Mouse (Mus musculus): ENCODE measurements around the gene Nfil3. TPM values are rescaled to one million over a fixed set of nuclear protein-coding genes. Genes with fewer than 3 reads are reported as not detected.

Nfil3 gene
- polyA plus RNA-seq, 1 experiment from 2014 or later, result 22.5 TPM

GRCm38 (mm10) chr13:52998541-52998940 lies 17.7 kb upstream of the Nfil3 start:
- Histone ChIP-seq H3K4me2 (no peak overlapping the region), H3K27me3 (no peaks in the 10 kb centered on the region), H3K9me3 (replicated peaks) (no peaks in the 10 kb centered on the region), H3K36me3 (no peaks in the 10 kb centered on the region), H3K27ac (no peak overlapping the region), H3K9ac (no peak overlapping the region), H3K4me1 (peaks cover 7% of the 10 kb centered on the region; the same call in 1 of the 2 replicates), H3K4me3 (replicated peaks) (no peak overlapping the region)
- 69% methylated on average over 10 of the region's 10 CpGs for WGBS
- ATAC-seq (replicated peaks; ENCODE audit: low FRiP score), result no peak

GRCm38 (mm10) chr13:52997806-52998205 lies 16.9 kb upstream of the Nfil3 start:
- Histone ChIP-seq H3K4me3 (replicated peaks) (no peak overlapping the region), H3K27ac (no peak overlapping the region), H3K4me1 (peaks cover 7% of the 10 kb centered on the region; the same call in 1 of the 2 replicates), H3K4me2 (no peak overlapping the region), H3K9ac (no peak overlapping the region), H3K9me3 (replicated peaks) (no peaks in the 10 kb centered on the region), H3K36me3 (no peaks in the 10 kb centered on the region), H3K27me3 (no peaks in the 10 kb centered on the region)
- 81% methylated on average over 2 of the region's 2 CpGs for WGBS
- ATAC-seq (replicated peaks; ENCODE audit: low FRiP score), result no peak

- H3K4me3 ChIP-seq (replicated peaks), result no peak overlapping the region
- no peaks in the 10 kb centered on the region for H3K36me3 ChIP-seq
- H3K4me2 ChIP-seq, result no peak overlapping the region
- H3K27me3 ChIP-seq, result no peaks in the 10 kb centered on the region
- H3K9ac ChIP-seq, result no peak overlapping the region
- 70% methylated on average over 8 of the region's 8 CpGs for WGBS
- peaks cover 7% of the 10 kb centered on the region; the same call in 1 of the 2 replicates for H3K4me1 ChIP-seq
- H3K9me3 ChIP-seq (replicated peaks), result no peaks in the 10 kb centered on the region
- no peak overlapping the region for H3K27ac ChIP-seq
- ATAC-seq (replicated peaks; ENCODE audit: low FRiP score), result no peak
Observed at GRCm38 (mm10) chr13:52996201-52996600, 15.3 kb upstream of the Nfil3 start.

- no peaks in the 10 kb centered on the region for H3K27me3 ChIP-seq
- 52% methylated on average over 10 of the region's 10 CpGs for WGBS
- H3K4me2 ChIP-seq, result no peak overlapping the region
- no peaks in the 10 kb centered on the region for H3K36me3 ChIP-seq
- peak overlapping the region; percentile 72 for H3K27ac ChIP-seq
- H3K4me1 ChIP-seq, result peaks cover 18% of the 10 kb centered on the region
- no peaks in the 10 kb centered on the region for H3K9me3 ChIP-seq (replicated peaks)
- H3K4me3 ChIP-seq (replicated peaks), result no peak overlapping the region
- no peak; the same call in 1 of the 2 replicates for ATAC-seq (replicated peaks; ENCODE audit: low FRiP score)
- H3K9ac ChIP-seq, result no peak overlapping the region
Observed at GRCm38 (mm10) chr13:52994197-52994881, 13.5 kb upstream of the Nfil3 start.

GRCm38 (mm10) chr13:52990139-52990538 lies 9.3 kb upstream of the Nfil3 start:
- Histone ChIP-seq H3K4me3 (replicated peaks) (no peak overlapping the region), H3K27ac (no peak overlapping the region), H3K9me3 (replicated peaks) (no peaks in the 10 kb centered on the region), H3K4me1 (peaks cover 18% of the 10 kb centered on the region), H3K36me3 (no peaks in the 10 kb centered on the region), H3K4me2 (no peak overlapping the region), H3K27me3 (no peaks in the 10 kb centered on the region), H3K9ac (no peak overlapping the region)
- WGBS, result 28% methylated on average over 9 of the region's 9 CpGs
- 0 out of 2 replicates have a peak, but pooled peaks have one; percentile 20 for ATAC-seq (replicated peaks; ENCODE audit: low FRiP score)

GRCm38 (mm10) chr13:52989005-52989404 lies 8.1 kb upstream of the Nfil3 start:
- no peaks in the 10 kb centered on the region for H3K9me3 ChIP-seq (replicated peaks)
- ATAC-seq (replicated peaks; ENCODE audit: low FRiP score), result no peak
- H3K4me2 ChIP-seq, result no peak overlapping the region
- no peak overlapping the region for H3K9ac ChIP-seq
- peaks cover 11% of the 10 kb centered on the region for H3K4me1 ChIP-seq
- H3K27me3 ChIP-seq, result no peaks in the 10 kb centered on the region
- 79% methylated on average over 16 of the region's 16 CpGs for WGBS
- H3K4me3 ChIP-seq (replicated peaks), result no peak overlapping the region
- H3K36me3 ChIP-seq, result no peaks in the 10 kb centered on the region
- no peak overlapping the region for H3K27ac ChIP-seq

GRCm38 (mm10) chr13:52987880-52988279 lies 7.0 kb upstream of the Nfil3 start:
- Histone ChIP-seq H3K36me3 (no peaks in the 10 kb centered on the region), H3K4me1 (peaks cover 10% of the 10 kb centered on the region), H3K4me2 (no peak overlapping the region), H3K9ac (no peak overlapping the region), H3K27me3 (0 out of 2 replicates have a peak, but pooled peaks cover 3% of the 10 kb centered on the region), H3K9me3 (replicated peaks) (no peaks in the 10 kb centered on the region), H3K27ac (no peak overlapping the region), H3K4me3 (replicated peaks) (no peak overlapping the region)
- ATAC-seq (replicated peaks; ENCODE audit: low FRiP score), result no peak
- 71% methylated on average over 1 of the region's 1 CpGs for WGBS

GRCm38 (mm10) chr13:52986215-52986780 lies 5.4 kb upstream of the Nfil3 start:
- H3K4me1 ChIP-seq, result peaks cover 20% of the 10 kb centered on the region
- H3K4me3 ChIP-seq (replicated peaks), result no peak overlapping the region
- WGBS, result 72% methylated on average over 10 of the region's 10 CpGs
- no peaks in the 10 kb centered on the region for H3K9me3 ChIP-seq (replicated peaks)
- peaks cover 10% of the 10 kb centered on the region; the same call in 1 of the 2 replicates for H3K27me3 ChIP-seq
- no peaks in the 10 kb centered on the region for H3K36me3 ChIP-seq
- no peak overlapping the region for H3K9ac ChIP-seq
- no peak for ATAC-seq (replicated peaks; ENCODE audit: low FRiP score)
- no peak overlapping the region for H3K4me2 ChIP-seq
- H3K27ac ChIP-seq, result no peak overlapping the region

GRCm38 (mm10) chr13:52985508-52986214 lies 4.8 kb upstream of the Nfil3 start:
- H3K36me3 ChIP-seq, result no peaks in the 10 kb centered on the region
- WGBS, result 82% methylated on average over 12 of the region's 12 CpGs
- H3K27ac ChIP-seq, result no peak overlapping the region
- no peak overlapping the region for H3K4me2 ChIP-seq
- ATAC-seq (replicated peaks; ENCODE audit: low FRiP score), result no peak
- no peaks in the 10 kb centered on the region for H3K9me3 ChIP-seq (replicated peaks)
- H3K27me3 ChIP-seq, result peaks cover 10% of the 10 kb centered on the region; the same call in 1 of the 2 replicates
- H3K9ac ChIP-seq, result no peak overlapping the region
- no peak overlapping the region for H3K4me3 ChIP-seq (replicated peaks)
- peaks cover 22% of the 10 kb centered on the region for H3K4me1 ChIP-seq

- Histone ChIP-seq H3K27me3 (peaks cover 10% of the 10 kb centered on the region; the same call in 1 of the 2 replicates), H3K36me3 (no peaks in the 10 kb centered on the region), H3K9me3 (replicated peaks) (no peaks in the 10 kb centered on the region), H3K4me1 (peaks cover 26% of the 10 kb centered on the region), H3K9ac (no peak overlapping the region), H3K4me2 (peak overlapping the region; percentile 99), H3K4me3 (replicated peaks) (peak overlapping the region; percentile 96), H3K27ac (no peak overlapping the region)
- WGBS, result under 1% methylated on average over 12 of the region's 12 CpGs
- ATAC-seq (replicated peaks; ENCODE audit: low FRiP score), result no peak
Observed at GRCm38 (mm10) chr13:52982703-52983102, 1.8 kb upstream of the Nfil3 start.

- Histone ChIP-seq H3K9me3 (replicated peaks) (no peaks in the 10 kb centered on the region), H3K27me3 (peaks cover 10% of the 10 kb centered on the region; the same call in 1 of the 2 replicates), H3K4me1 (peaks cover 36% of the 10 kb centered on the region), H3K9ac (peak overlapping the region; percentile 63), H3K36me3 (no peaks in the 10 kb centered on the region), H3K4me3 (replicated peaks) (peak overlapping the region; percentile 96), H3K27ac (peak overlapping the region; percentile 64), H3K4me2 (peak overlapping the region; percentile 99)
- ATAC-seq (replicated peaks; ENCODE audit: low FRiP score), result peak; percentile 5; the same call in 1 of the 2 replicates
- under 1% methylated on average over 51 of the region's 51 CpGs for WGBS
Observed at GRCm38 (mm10) chr13:52981441-52982281, 788 bp upstream of the Nfil3 start.

All from kidney, embryonic 15.5 days (tissue).